Mouse (Mus musculus) forebrain, embryonic 14.5 days (tissue): Measurements from ENCODE around the gene Abcd1. TPM values are rescaled to one million over a fixed set of nuclear protein-coding genes. Genes with fewer than 3 reads are reported as not detected.

Experiments
- ATAC-seq: fragments of 200-750 bp; cut with Nextera tagmentation; 2 replicates; pipeline ENCODE4 v1.8.0; 2017; ENCODE audit warnings: mild to moderate bottlenecking, moderate library complexity
- DNase-seq: peaks from one replicate; pipeline ENCODE4 v3.0.0-alpha.2; 2015; ENCODE audit warnings: low spot score
- H3K27ac ChIP-seq: fragments of 300-500 bp; sonication (generic); 2 replicates; pipeline ENCODE4 v1.5.1; 2014; ENCODE audit warnings: low read depth, mild to moderate bottlenecking, control low read depth, low read length, moderate library complexity
- H3K27me3 ChIP-seq: fragments of 300-500 bp; sonication (generic); replicated peaks from 2 replicates; pipeline ENCODE4 v1.6.1; 2014; ENCODE audit warnings: low read length, control low read depth, mixed read lengths; ENCODE audit not compliant: control insufficient read depth, insufficient read depth
- H3K36me3 ChIP-seq: fragments of 300-500 bp; sonication (generic); 2 replicates; pipeline ENCODE4 v1.6.1; 2014; ENCODE audit warnings: low read length, control low read depth; ENCODE audit not compliant: control insufficient read depth, insufficient read depth
- H3K4me1 ChIP-seq: fragments of 300-500 bp; sonication (generic); 2 replicates; pipeline ENCODE4 v1.6.1; 2014; ENCODE audit warnings: antibody characterized with exemption, low read length, control low read depth; ENCODE audit not compliant: control insufficient read depth, insufficient read depth
- H3K4me2 ChIP-seq: fragments of 300-500 bp; sonication (generic); 2 replicates; pipeline ENCODE4 v1.6.1; 2014; ENCODE audit warnings: mild to moderate bottlenecking, control low read depth, low read length
- H3K4me3 ChIP-seq: fragments of 300-500 bp; sonication (generic); 2 replicates; pipeline ENCODE4 v1.5.1; 2014; ENCODE audit warnings: low read depth, low read length, control low read depth
- H3K9ac ChIP-seq: fragments of 300-500 bp; sonication (generic); 2 replicates; pipeline ENCODE4 v1.6.1; 2014; ENCODE audit warnings: mild to moderate bottlenecking, low read length, control low read depth, moderate library complexity
- H3K9me3 ChIP-seq: fragments of 300-500 bp; sonication (generic); replicated peaks from 2 replicates; pipeline ENCODE4 v1.6.1; 2016; ENCODE audit warnings: low read length, control low read depth, mixed read lengths; ENCODE audit not compliant: control insufficient read depth
- WGBS: fragments of 180-500 bp; shearing (Covaris S2); extraction: QIAGEN DNeasy Blood & Tissue Kit; methylation state at CpG from one replicate; pipeline ENCODE4 v1.1.7; 2014; 5-methylcytosine and 5-hydroxymethylcytosine counted together
- polyA plus RNA-seq: library from polyadenylated mRNA; unstranded; fragments of >200 nt; fragmentation: Nextera tagmentation; extraction: Ambion mirVana; gene quantifications from 2 replicates; pipeline ENCODE4 v1.2.1, GENCODE M21; 2014

Abcd1 gene
- polyA plus RNA-seq, 1 experiment from 2014 or later, result 7.3 TPM

- DNase-seq (no peak), ATAC-seq (no peak; the same call in none of the 2 replicates)
- Histone ChIP-seq H3K27ac (peak overlapping the region; percentile 78), H3K4me1 (peaks cover 11% of the 10 kb centered on the region; the same call in 1 of the 2 replicates), H3K4me3 (peak overlapping the region; percentile 50), H3K9me3 (no peaks in the 10 kb centered on the region), H3K9ac (peak overlapping the region; percentile 76), H3K27me3 (no peaks in the 10 kb centered on the region), H3K36me3 (peaks cover 17% of the 10 kb centered on the region), H3K4me2 (peak overlapping the region; percentile 56)
- WGBS, result 37% methylated on average over 18 of the region's 22 CpGs
Measured at GRCm38 (mm10) chrX:73787225-73787558, 70.8 kb downstream of the Abcd1 start.

Other genes starting within 250 kb of the Abcd1 start
- gene Bgn, start 233.0 kb upstream of the Abcd1 start, polyA plus RNA-seq, result 15.5 and 18.0 TPM in 2 replicates
- 2.1 and 3.8 TPM in 2 replicates for gene Atp2b3, start 213.5 kb upstream of the Abcd1 start, polyA plus RNA-seq
- gene Dusp9, start 77.2 kb upstream of the Abcd1 start, polyA plus RNA-seq, result 0.22 and 0.27 TPM in 2 replicates
- 116 and 118 TPM in 2 replicates for gene Pnck, start 56.5 kb upstream of the Abcd1 start, polyA plus RNA-seq
- gene Slc6a8, start 43.4 kb upstream of the Abcd1 start, polyA plus RNA-seq, result 6.2 and 6.8 TPM in 2 replicates
- 113 and 119 TPM in 2 replicates for gene Bcap31, start 422 bp upstream of the Abcd1 start, polyA plus RNA-seq
- gene Plxnb3, start 40.5 kb downstream of the Abcd1 start, polyA plus RNA-seq, result 0.08 and 0.11 TPM in 2 replicates
- 1.1 and 1.8 TPM in 2 replicates for gene Srpk3, start 57.8 kb downstream of the Abcd1 start, polyA plus RNA-seq
- 253 and 290 TPM in 2 replicates for gene Idh3g, start 70.3 kb downstream of the Abcd1 start, polyA plus RNA-seq
- gene Ssr4, start 70.4 kb downstream of the Abcd1 start, polyA plus RNA-seq, result 148 and 189 TPM in 2 replicates
- gene Pdzd4, start 108.4 kb downstream of the Abcd1 start, polyA plus RNA-seq, result 5.4 and 8.0 TPM in 2 replicates
- gene Avpr2, start 175.5 kb downstream of the Abcd1 start, polyA plus RNA-seq, result 0.26 TPM in 1 of 2 replicates, not detected in the other
- gene L1cam, start 179.5 kb downstream of the Abcd1 start, polyA plus RNA-seq, result 53.6 and 77.2 TPM in 2 replicates
- 1.3 and 2.0 TPM in 2 replicates for gene Arhgap4, start 205.3 kb downstream of the Abcd1 start, polyA plus RNA-seq
- gene Naa10, start 205.3 kb downstream of the Abcd1 start, polyA plus RNA-seq, result 104 TPM in 2 replicates
- gene Renbp, start 214.3 kb downstream of the Abcd1 start, polyA plus RNA-seq, result 8.9 and 9.3 TPM in 2 replicates
- gene Hcfc1, start 249.8 kb downstream of the Abcd1 start, polyA plus RNA-seq, result 58.3 and 61.1 TPM in 2 replicates